Mouse (Mus musculus) kidney, adult 2 months (tissue): ENCODE data around the gene Lpar5.

Experiments used
- CTCF ChIP-seq: fragments of 200-500 bp; conservative IDR thresholded peaks from 2 replicates; pipeline ENCODE4 v1.5.1; 2011; ENCODE audit warnings: low read depth, mild to moderate bottlenecking, control low read depth, low read length, moderate library complexity, mixed read lengths; ENCODE audit not compliant: insufficient read depth, insufficient read length
- POLR2A ChIP-seq: fragments of 200-500 bp; IDR thresholded peaks from one replicate; pipeline ENCODE4 v1.6.1; 2011; ENCODE audit warnings: low read depth, low read length, control low read depth

DNA sequence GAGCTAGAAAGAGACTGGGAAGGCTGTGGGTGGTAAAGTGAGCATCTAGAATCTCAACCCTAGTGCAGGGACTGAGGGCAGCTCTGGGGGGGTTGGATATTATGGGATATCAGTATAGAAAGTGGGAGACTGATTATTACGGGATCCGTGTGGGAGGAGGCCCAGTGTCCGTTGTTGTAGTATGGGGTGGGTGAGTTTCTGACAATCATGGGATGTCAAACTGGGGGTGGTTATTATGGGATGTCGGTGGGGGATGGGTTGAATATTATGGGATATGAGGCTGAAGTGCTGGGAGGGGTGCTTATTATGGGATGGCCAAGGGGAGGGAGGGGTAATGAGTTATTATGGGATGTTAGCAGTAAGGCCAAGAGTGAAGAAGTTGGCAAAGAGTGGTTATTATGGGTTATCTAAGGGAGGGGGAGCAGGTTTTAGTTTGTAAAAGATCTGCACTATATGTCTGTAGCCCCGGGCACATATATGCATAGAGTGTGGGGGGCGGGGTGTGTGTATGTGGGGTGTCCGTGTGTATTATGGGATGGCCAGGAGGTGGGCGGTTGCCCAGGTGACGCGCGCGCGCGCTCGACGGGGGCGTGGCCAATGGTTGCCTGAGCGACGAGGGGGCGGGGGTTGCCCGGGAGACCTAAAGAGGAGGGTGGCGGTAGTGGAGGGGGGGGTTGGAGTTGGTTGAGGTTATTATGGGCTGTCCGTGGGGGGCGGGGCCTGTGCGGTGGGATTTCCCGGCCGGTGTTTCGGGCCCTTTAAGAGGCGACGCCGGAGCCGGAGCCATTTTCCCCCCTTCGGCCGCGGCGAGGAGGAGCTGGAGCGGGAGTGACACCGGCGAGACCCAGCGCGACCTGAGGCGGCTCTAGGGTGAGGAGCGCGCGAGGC lies 27.9 kb downstream of the Lpar5 start, which contains the start of gene Chd4:
- TF ChIP-seq POLR2A (peak; percentile 69), CTCF (no peak)
